Mouse (Mus musculus): ENCODE data around the gene Flot1.

Gene Flot1

DNA sequence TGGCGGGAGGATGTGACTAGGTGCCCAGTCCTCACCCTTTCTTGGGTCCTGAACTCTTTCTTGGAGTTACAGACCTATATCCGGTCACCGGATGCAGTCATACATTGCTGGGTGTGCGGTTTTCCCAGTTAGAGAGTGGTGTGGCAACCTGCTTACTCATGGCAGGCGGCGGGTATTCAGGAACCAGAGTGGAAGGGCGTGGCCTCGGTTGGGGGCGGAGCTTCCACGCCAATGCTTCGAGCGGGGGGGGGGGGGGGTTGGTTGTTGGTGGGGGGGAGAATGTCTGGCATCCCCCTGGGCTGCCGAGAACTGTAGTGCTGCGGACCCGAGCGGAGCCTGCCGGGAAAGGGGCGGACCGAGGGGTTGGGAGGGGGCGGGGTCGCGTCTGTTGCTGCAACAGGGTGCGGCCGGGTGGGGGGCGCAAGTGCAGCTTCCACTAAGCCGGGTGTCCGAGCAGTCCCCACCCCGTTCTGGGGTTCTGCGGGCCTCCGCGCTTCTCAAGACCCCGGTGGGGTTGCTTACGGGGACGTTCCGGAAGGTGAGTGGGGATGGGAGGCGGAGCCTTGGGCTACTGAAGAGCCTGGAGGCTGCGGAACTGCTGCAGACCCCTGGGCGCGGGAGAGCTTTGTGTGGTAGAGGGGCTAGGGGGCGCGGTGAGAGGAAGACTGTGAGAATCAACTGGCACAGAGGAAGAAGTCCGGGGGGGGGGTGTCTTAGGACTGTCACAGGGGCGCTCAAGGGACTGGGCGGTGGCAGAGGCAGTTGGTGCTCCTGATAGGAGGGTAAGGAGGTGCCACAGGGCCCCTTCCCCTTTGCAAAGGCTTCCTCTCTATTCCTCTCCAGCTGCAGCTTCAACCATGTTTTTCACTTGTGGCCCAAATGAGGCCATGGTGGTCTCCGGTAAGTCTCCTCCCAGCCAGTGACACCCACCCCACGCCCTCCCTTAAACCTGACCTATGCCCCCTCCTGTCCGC is at the start of gene Flot1:
Gene Flot1 (plus strand): TSS at position 267 of the 974 bp plus-strand sequence.
- DNase-seq (ENCODE audit: low spot score): no peak

DNA sequence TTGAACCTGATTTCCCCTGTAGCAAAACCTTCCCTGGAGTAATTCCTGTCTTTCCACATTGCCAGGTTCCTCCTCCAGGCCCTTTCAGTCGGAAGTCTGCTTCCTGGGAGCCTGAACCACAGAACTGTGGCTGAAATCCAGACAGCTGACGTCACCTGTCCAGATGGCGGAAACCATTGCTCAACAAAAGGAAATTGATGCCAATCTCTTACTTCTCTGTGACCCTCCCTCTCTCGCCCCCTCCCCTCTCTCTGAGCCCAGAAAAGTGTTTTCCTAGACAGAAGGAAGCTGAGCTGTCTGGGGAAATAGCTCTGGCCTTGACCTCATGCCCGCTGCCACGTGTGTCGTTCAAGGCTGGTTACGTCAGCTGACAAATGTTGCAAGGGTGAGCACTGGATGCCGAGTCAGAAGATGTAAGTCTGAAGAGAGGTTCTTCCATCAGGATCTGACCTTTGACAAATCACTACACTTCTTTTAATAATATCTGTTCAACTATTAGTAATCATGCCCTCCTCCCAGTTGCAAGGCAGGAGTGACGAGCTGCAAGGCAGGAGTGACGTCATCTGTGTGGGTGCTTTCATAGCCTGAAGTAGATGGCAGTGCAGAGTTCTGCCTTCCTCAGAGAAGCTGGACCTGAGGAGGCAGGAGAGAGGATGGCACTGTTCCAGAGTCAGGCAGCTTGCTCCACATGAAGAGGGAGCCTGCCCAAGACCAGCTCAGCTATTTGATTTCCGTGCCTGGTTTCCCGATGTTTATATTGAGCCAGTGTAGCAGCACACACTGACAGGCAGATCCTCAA is 46.0 kb upstream of the Flot1 start:
- peak; percentile 72 for DNase-seq (ENCODE audit: low spot score)

DNA sequence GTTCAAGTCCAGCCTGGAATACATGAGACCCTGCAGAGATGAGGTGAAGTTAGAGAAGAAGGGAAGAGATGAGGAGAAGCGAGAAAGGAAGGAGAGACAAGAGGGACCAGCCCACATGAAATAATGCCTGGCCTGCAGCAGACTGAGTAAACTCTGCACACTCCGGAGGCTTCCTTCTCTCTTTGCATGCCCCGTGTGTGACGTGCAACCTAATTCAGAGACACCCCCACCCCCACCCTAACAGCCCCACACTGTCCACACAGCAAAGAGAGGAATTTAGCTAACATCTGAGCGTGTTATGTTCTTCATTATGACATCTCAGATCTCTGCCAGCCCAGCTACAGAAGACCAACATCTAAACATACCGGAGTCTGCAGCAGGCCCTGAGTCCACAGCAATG is 44.1 kb upstream of the Flot1 start:
- DNase-seq (ENCODE audit: low spot score): no peak

DNA sequence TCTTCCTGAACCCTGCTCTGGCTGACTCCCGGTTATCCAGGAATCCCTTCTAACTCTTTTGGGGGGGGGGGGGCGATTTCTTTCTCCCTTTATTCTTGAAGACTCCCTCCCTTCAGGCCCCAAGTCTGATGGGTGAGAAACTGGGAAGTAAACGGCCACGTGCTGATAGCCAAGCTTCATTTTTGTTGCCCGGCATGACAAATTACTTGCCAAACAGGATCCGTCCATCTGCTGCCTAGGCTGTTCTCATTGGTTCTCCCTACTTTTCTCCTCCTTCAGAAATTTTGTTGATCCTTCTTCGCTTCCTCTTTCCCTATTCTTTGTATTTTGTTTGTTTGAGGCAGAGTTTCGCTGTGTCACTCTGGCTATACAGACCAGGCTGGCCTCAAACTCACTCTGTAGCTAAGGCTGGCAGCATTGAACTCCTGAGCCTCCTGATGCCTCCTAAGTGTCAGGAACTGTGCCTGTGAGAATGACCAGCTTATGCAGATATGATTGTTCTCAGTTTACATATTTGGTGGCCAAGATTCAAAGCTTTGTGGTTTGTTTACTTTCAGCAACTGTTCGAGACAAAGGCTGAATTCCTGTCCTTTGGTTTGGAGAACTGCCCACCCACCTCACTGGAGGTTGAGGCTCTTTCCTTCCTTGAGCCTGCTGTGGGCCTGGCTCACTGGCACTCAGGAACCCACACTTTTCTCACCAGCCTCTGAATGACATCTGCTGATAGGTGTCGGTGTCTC is 43.4 kb upstream of the Flot1 start:
- no peak for DNase-seq (ENCODE audit: low spot score)

DNA sequence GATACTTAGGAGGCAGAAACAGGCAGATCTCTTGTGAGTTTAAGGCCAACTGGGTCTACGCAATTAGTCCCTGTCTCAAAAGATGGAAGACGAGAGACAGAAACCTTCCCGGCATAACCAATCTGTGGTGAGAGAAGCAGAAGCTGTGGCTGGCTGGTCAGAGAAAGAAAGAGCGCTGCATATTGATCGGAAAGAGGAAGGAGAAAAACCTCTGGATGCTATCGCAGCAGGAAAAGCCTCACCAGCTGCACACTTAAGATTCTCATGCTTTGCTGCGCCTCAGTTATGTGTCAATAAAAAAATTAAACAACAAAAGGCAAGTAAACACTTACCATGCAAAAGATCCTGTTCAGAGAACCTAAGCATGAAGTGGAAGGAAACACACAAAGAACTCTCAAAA is 42.7 kb upstream of the Flot1 start:
- DNase-seq (ENCODE audit: low spot score): no peak

DNA sequence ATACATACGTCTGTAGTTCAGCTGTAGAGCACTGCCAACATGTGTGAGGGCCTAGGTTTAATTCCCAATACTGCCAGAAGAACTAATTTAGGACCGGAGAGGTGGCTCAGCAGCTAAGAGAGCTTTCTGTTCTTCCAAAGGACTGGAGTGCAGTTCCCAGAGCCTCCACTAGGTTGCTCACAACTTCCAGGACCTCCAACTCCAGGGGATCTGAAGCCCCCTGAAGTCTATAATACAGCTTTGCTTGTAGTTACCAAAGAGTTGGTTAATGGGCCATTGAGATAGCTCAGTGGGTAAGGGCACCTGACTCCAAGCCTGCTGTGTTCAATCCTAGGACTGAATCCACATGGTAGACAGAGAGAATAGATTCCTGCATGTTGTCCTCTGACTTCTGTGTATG is 40.6 kb upstream of the Flot1 start:
- no peak for DNase-seq (ENCODE audit: low spot score)

DNA sequence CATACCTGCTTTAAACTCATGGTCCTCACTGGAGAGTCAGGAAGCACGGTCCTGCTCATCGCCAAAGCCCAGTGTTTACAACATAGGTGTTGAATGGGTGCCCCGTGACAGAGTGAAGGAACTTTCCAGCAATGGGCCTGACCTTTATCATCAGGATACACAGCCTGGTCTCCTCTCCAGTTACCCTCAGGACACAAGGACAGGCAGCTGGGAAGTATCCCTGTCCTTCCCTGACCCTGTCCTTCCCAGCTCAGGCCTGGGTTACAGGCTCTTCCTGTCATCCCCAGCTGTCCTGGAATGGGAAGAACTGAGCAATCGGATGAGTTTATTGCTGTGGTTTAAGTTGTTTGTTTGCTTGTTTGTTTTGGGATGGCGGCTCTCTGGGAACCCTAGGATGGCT is 40.1 kb upstream of the Flot1 start:
- DNase-seq (ENCODE audit: low spot score): no peak

DNA sequence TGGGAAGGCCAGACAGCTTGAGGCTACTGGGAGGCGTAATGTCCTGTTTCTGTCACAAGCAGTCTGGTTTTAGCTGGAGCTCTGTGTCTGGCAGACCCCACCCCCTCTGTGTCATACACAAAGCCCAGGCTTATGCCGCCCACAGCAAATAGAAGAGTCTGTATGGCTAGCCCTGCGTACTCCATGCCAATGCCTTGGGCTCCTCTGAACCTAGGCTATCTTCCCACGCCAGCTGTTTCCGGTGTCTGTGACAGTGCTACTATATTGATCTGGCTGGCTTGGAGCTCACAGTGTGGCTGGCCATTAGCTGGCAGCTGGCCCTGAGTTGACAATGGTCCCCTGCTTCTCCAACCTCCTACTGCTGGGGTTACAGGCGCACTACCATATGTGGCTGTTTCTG is 39.1 kb upstream of the Flot1 start:
- no peak for DNase-seq (ENCODE audit: low spot score)

DNA sequence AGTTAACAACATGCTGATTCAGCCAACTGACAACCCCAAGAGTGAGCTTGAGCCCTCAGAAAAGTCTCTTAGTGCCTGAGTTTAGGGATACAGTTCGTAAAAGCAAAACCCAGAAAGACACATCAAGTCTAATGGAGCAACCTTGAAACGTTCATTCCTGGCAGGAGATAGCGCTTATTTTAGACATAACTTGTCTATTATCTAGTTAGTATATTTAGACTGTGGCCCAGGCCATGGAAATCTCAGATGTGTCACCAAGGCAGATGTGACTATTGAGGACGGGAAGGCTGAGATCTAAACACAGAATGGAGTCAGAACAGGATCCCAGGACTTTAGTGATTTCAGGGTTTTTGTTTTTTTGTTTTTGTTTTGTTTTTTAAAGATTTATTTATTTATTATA is 37.9 kb upstream of the Flot1 start:
- no peak for DNase-seq (ENCODE audit: low spot score)

DNA sequence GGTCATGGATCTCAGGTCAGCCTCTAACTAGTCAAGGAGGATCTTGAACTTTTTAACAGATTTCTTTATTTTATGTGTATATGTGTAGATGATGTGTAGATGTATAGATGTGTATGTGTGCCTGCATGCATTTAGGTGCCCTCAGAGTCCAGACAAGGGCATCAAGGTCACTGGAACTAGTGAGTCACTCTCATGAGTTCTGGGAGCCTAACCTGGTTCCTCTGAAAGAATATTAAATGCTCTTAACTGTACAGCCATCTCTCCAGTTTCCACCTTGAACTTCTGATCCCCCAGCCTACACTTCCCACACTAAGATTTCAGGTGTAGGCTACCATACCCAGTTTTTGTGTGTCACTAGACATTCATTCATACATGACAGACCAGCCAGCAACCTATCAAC is 35.5 kb upstream of the Flot1 start:
- DNase-seq (ENCODE audit: low spot score): no peak

DNA sequence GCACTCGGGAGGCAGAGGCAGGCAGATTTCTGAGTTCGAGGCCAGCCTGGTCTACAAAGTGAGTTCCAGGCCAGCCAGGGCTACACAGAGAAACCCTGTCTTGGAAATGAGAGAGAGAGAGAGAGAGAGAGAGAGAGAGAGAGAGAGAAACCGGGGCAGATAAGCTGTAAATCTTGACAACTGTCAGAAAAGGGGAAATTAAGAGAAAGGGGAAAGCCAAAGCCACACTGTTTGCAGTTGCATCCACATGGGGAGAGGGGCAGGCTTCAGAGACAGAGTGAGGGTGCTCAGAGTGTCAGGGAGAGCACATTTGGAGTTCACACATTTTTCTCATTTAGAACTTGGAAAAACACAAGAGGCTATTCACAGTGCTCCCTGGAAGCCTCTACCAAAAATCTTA is 35.0 kb upstream of the Flot1 start:
- DNase-seq (ENCODE audit: low spot score): no peak

DNA sequence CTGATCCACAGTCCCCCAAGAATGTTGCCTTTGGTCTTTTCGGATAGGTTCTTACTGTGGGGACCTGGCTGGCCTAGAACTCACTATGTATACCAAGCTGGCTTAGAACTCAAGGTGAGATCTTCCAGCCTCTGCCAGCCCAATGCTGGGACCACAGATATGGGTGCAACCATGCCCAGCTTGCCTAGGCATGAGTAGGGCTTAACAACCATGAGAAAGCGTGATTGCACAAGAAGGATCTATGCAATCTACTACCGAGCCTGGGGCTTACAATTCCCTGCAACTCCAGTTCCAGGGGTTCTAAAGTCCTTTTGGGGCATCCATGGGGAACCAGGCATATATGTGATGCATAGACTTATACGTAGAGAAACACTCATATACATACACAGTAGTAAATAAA is 32.1 kb upstream of the Flot1 start:
- no peak for DNase-seq (ENCODE audit: low spot score)

DNA sequence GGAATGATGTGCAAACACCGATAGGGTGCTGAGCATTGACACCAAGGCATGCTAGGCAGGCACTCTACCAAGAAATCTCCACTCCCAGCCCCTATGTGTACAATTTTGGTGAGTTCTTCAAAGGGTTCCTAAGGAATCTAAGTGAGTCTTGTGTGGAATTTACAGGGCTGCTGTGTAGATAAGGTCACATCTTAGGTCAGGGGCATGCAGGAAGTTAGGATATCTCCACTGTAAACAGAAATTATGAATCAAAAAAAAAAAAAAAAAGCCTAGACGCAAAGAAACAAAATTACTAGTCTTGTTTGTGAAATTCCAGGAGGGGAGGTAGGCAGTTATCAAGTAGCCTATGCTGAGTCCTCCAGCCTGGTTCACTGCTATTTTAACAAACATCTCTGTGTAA is 30.2 kb upstream of the Flot1 start:
- DNase-seq (ENCODE audit: low spot score): no peak

DNA sequence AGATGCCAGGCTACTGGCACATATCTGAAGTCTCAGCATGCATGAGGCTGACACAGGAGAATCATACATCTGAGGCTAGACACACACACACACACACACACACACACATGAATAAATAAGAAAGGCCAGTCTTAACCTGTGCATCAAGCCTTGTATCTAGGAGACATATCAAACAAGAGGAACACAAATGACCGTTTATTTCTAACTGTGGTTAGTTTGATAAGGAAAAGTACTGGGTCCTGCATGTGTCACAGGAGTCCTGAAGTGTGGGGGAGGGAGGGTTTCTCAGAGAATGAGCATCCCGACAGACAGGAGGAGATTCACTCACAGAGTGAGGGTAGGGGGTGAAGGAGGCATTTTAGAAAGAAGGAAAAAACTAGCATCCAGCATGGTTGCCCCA is 27.9 kb upstream of the Flot1 start:
- no peak for DNase-seq (ENCODE audit: low spot score)

DNA sequence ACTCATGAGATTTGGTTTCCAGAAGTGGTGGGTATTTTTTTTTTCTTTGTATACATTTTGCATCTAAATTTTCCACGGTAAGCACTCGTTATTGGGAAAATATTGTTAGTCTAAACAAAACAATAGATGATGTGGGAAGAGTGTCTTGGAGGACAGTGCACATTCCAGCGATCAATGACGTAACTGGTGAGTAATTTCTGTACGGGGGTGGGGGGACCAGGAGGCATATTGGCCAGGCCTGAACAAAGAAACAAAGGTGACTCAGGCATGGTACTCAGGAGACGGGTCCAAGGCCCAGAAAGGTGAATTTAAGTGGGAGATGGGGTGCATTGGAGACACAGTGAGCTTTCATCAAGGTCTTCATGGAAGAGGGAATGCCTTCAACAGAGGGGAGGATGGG is 27.4 kb upstream of the Flot1 start:
- DNase-seq (ENCODE audit: low spot score): no peak

DNA sequence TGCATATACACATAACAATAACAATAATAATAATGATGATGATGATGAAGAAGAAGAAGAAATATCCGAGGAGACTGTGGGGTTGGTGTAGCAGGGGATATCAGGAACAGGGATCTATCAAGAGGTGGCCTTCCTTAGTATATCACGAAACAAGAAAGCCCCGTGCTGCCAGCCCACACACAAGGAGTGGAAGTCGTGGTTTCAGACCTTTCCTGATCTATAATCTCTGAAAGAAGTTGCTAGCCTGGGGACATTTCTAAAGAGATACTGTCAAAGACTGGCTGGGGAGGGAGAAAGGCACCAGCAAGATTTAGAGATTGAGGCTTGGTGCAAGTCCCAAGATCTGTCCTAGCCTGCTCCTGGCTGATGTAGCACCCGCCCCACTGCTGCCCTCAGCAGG is 26.2 kb upstream of the Flot1 start:
- no peak for DNase-seq (ENCODE audit: low spot score)

DNA sequence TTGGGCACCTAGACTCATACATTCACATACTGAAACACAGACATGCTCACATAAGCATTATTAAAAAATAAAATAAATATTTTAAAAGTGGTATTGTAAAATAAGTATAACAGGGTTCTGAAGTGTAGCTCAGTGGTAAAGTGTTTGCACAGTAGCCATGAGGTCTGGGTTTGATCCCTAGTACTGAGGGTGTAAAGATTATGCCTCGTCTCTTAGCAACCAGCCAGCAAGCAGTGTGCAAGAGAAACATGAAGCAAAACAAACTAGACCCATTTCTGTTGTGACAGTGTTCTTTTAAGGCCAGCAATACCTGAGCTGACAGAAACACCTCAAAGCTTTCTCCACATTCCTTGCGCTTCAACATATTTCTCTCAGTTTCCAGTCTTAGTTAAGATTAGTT is 22.1 kb upstream of the Flot1 start:
- DNase-seq (ENCODE audit: low spot score): no peak

DNA sequence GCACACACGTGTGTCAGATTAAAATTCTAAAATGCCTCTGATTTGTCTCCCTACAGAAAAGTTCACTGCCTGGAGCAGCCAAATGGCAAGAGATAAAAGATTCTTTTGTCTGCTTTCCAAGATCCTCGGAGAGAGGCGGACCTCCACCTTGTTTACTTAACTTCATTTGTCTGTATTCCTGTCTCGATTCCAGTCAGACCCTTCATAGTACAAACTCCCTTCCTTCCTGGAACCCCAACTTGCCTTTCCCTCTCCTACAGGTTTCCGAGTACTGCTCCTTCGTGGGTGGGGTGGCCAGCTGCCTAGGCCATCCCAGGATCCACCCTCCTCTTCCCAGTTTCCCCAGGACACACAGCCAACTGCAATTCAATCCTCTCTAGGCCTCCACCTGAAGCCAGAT is 20.0 kb upstream of the Flot1 start:
- no peak for DNase-seq (ENCODE audit: low spot score)

DNA sequence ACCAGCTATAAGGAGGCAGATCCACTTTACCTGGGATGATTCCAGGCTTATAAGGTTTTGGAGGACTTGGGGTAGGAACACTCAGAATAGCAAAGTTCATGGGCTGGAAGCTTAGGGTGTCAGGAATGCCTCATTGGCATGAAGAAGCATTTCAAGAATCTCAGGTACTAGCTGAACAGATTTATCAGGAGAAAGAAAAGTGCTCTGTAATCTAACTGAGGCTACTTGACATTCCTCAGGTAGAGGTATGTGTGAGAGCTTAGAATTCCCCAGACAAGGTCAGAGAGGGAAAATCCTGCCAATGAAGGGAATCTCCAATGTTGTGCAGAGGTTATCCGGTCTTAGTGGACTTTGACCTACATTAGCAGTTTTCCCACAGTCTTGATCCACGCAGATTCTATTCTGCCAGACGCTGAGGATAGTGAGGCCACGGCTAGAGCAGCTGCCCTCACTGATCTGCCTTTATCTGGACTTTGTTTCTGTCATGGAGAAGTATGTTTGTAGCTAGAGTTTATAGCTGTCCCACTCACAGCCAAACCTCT is 19.1 kb upstream of the Flot1 start:
- DNase-seq (ENCODE audit: low spot score): no peak

DNA sequence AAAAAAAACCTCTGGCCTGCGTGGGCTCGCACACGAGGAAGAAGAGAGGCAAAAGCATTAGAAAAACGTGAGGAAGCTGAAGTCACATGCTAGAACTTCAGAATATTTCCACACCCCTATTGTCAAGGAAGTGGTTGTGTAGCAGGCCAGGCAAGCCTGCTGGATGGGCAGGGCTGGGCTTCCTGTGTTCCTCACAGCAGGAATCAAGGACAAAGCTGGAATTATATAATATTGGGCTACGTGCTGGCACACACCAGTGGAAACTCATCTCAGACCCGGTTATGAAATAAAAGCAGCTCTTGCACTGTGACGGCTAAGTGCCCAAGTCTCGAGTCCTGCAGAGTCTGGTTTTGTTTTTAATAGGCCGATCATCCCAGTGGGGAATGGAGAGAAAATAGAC is 15.0 kb upstream of the Flot1 start:
- DNase-seq (ENCODE audit: low spot score): no peak

DNA sequence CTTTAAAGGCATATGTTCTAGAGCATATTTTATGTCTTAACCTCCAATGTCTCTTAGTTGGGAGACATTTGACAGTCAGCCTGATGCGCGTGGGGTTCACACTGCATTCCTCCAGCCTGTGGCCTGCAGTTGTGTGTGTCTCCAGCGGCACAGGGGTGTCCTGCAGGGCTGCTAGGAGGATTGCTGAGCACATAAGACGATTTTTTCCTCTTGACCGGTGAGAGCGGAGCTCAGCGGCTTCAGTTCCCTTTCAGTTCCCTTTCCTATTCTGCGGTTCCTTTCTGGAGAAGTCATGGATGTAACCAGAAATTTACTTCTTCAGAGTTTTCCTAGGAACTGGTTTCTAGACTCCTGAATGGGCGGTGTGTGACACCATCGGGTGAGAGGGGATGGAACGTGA is 13.6 kb upstream of the Flot1 start:
- DNase-seq (ENCODE audit: low spot score): no peak

DNA sequence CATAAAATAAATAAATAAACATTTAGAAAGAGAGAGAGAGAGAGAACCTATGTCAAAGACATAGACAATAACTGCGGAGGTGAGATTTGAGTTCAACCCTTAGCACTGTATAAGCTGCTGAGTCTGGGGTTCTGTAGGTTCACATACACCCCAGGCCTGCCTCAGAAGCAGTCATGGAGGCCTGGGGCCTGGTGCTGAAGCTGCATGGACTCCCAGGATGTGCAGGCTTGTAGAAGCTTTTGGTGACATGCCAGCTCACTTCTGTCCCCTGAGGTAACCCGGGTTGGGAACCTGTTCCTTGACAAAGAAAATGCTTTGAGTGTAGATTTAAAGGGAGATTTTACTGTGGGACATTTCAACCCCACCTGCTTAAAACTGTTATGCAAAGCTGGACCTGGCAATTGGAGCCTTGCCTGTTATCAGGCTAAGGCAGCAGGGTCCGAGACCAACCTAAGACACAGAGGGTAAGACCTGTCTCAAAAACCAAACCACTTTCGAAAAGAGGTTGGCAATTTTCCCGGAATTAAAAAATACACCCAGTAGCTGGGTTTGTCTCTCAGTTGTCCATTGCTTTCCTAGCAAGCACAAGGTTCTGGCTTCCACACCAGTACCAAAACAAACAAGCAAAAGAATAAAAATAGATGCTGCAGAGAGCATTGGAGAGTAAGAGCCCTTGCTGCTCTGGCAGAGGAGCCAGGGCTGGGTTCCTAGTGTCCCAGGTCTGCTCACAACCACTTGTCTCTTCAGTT is 12.0 kb upstream of the Flot1 start:
- DNase-seq (ENCODE audit: low spot score): no peak
